Mouse (Mus musculus) C3H10T1/2 (cell line): ENCODE data around the gene Olfr59. TPM values are rescaled to one million over a fixed set of nuclear protein-coding genes. Genes with fewer than 3 reads are reported as not detected.

Experiments
- polyA plus RNA-seq, 2 experiments: library from polyadenylated mRNA; unstranded; fragments of >200 nt; fragmentation: generic; extraction: Trizol; gene quantifications; one replicate each; pipeline ENCODE4 v1.2.1; 2012; ENCODE audit warnings: missing spikeins in 2 of 2

Gene Olfr59
- polyA plus RNA-seq = not detected

GRCm38 (mm10) chr11:74283436-74283835 lies at the start of gene Olfr59:
Gene Olfr59 (plus strand): TSS chr11:74283736.

GRCm38 (mm10) chr11:74259508-74259907 lies 24.0 kb upstream of the Olfr59 start, which contains the start of gene Olfr406:
Gene Olfr406 (plus strand): TSS chr11:74259808.

GRCm38 (mm10) chr11:74337931-74338330 lies 54.4 kb downstream of the Olfr59 start, which contains the start of gene Olfr410:
Gene Olfr410 (minus strand): TSS chr11:74338031.

Other genes starting within 250 kb of the Olfr59 start
- not detected for gene Olfr139, start 227.2 kb upstream of the Olfr59 start, polyA plus RNA-seq
- gene Olfr399, start 227.1 kb upstream of the Olfr59 start, polyA plus RNA-seq = not detected
- gene Zfp616, start 213.8 kb upstream of the Olfr59 start, polyA plus RNA-seq = not detected
- not detected for gene Olfr401, start 170.0 kb upstream of the Olfr59 start, polyA plus RNA-seq
- gene Olfr402, start 130.2 kb upstream of the Olfr59 start, polyA plus RNA-seq = not detected
- gene Olfr403, start 97.5 kb upstream of the Olfr59 start, polyA plus RNA-seq = not detected
- gene Olfr43, start 72.4 kb upstream of the Olfr59 start, polyA plus RNA-seq = not detected
- not detected for gene Olfr406, start 23.9 kb upstream of the Olfr59 start, polyA plus RNA-seq
- gene Olfr410, start 54.3 kb downstream of the Olfr59 start, polyA plus RNA-seq = not detected
- gene Olfr411, start 68.9 kb downstream of the Olfr59 start, polyA plus RNA-seq = not detected
- not detected for gene Olfr412, start 78.3 kb downstream of the Olfr59 start, polyA plus RNA-seq